Mouse (Mus musculus): ENCODE measurements at regions not wholly inside any gene's neighbourhood (a gene's known extent, or its start where the extent isn't known, plus 50 kb on each side); places are given as distances from the start of the nearest gene placed in this dataset.

GRCm38 (mm10) chr5:64419395-64419794, 263.3 kb downstream of the Tbc1d1 start:
- no peak for TF ChIP-seq CTCF (conservative IDR thresholded peaks at IDR 0.05 in 1 of 2, IDR thresholded peaks at IDR 0.05 in 1 of 2; ENCODE audit: low read depth in 2 of 2, low read length in 2 of 2)
- no peak for TF ChIP-seq POLR2A (IDR thresholded peaks at IDR 0.05; ENCODE audit: low read depth, low read length)
- no peak for TF ChIP-seq MAZ (IDR thresholded peaks at IDR 0.05; ENCODE audit: low read depth, low read length)
- TF ChIP-seq ZNF384 (IDR thresholded peaks at IDR 0.05; ENCODE audit: low read depth, low read length) = no peak
- no peak for TF ChIP-seq ZC3H11A (IDR thresholded peaks at IDR 0.05; ENCODE audit: low read depth, low read length)
- TF ChIP-seq E2F4 (IDR thresholded peaks at IDR 0.05; ENCODE audit: insufficient replicate concordance, low read depth, low read length) = no peak

Data from CH12.LX (cell line).